Mouse (Mus musculus): ENCODE measurements around the gene Tpi1. TPM values are rescaled to one million over a fixed set of nuclear protein-coding genes. Genes with fewer than 3 reads are reported as not detected.

Gene Tpi1
- polyA plus RNA-seq, 1 experiment from 2014 or later, result 875 TPM

GRCm38 (mm10) chr6:124857840-124858530 is 43.9 kb upstream of the Tpi1 start:
- 24% methylated on average over 26 of the region's 26 CpGs for WGBS
- H3K4me1 ChIP-seq (replicated peaks; ENCODE audit: control insufficient read depth, insufficient read depth, low read length), result peaks cover 24% of the 10 kb centered on the region
- H3K4me3 ChIP-seq (ENCODE audit: low read depth, low read length), result peak overlapping the region; percentile 81
- peak overlapping the region; percentile 98 for H3K9ac ChIP-seq (ENCODE audit: low read length)
- no peaks in the 10 kb centered on the region; the same call in none of the 2 replicates for H3K27me3 ChIP-seq (ENCODE audit: control insufficient read depth, insufficient read depth, low read length)
- ATAC-seq (replicated peaks; ENCODE audit: low FRiP score) (no peak), DNase-seq (ENCODE audit: low spot score) (no peak)
- H3K36me3 ChIP-seq (ENCODE audit: control insufficient read depth, insufficient read depth, low read length), result no peaks in the 10 kb centered on the region; the same call in 1 of the 2 replicates
- H3K9me3 ChIP-seq (ENCODE audit: control insufficient read depth, low read length), result no peaks in the 10 kb centered on the region
- peak overlapping the region; percentile 90 for H3K4me2 ChIP-seq (ENCODE audit: low read depth, low read length, severe bottlenecking)
- no peak overlapping the region for H3K27ac ChIP-seq (ENCODE audit: low read depth, low read length)

- peak within 1 kb of the TSS; percentile 90 for H3K4me2 ChIP-seq (ENCODE audit: low read depth, low read length, severe bottlenecking)
- peak within 1 kb of the TSS; percentile 88 for H3K27ac ChIP-seq (ENCODE audit: low read depth, low read length)
- peak; percentile 93 for DNase-seq (ENCODE audit: low spot score)
- peak; percentile 87 for ATAC-seq (replicated peaks; ENCODE audit: low FRiP score)
- H3K27me3 ChIP-seq (ENCODE audit: control insufficient read depth, insufficient read depth, low read length), result no peaks in the 10 kb centered on the region; the same call in none of the 2 replicates
- H3K4me1 ChIP-seq (replicated peaks; ENCODE audit: control insufficient read depth, insufficient read depth, low read length), result peaks cover 23% of the 10 kb centered on the region
- H3K9ac ChIP-seq (ENCODE audit: low read length), result peak within 1 kb of the TSS; percentile 98
- under 1% methylated on average over 85 of the region's 86 CpGs for WGBS
- peak within 1 kb of the TSS; percentile 81 for H3K4me3 ChIP-seq (ENCODE audit: low read depth, low read length)
- H3K9me3 ChIP-seq (ENCODE audit: control insufficient read depth, low read length), result no peaks in the 10 kb centered on the region
- no peaks in the 10 kb centered on the region; the same call in 1 of the 2 replicates for H3K36me3 ChIP-seq (ENCODE audit: control insufficient read depth, insufficient read depth, low read length)
These were observed 43.1 kb upstream of the Tpi1 start, which contains the start of gene P3h3 for GRCm38 (mm10) chr6:124856916-124857839. P3h3 (minus strand) TSS chr6:124857752.

- Histone ChIP-seq H3K4me3 (ENCODE audit: low read depth, low read length) (peak overlapping the region; percentile 81), H3K9ac (ENCODE audit: low read length) (peak overlapping the region; percentile 98), H3K27ac (ENCODE audit: low read depth, low read length) (no peak overlapping the region), H3K4me2 (ENCODE audit: low read depth, low read length, severe bottlenecking) (peak overlapping the region; percentile 90), H3K36me3 (ENCODE audit: control insufficient read depth, insufficient read depth, low read length) (no peaks in the 10 kb centered on the region; the same call in 1 of the 2 replicates), H3K4me1 (replicated peaks; ENCODE audit: control insufficient read depth, insufficient read depth, low read length) (peaks cover 18% of the 10 kb centered on the region), H3K9me3 (ENCODE audit: control insufficient read depth, low read length) (no peaks in the 10 kb centered on the region), H3K27me3 (ENCODE audit: control insufficient read depth, insufficient read depth, low read length) (no peaks in the 10 kb centered on the region; the same call in none of the 2 replicates)
- WGBS, result 5% methylated on average over 13 of the region's 14 CpGs
- DNase-seq (ENCODE audit: low spot score), result peak; percentile 80
- peak; percentile 56 for ATAC-seq (replicated peaks; ENCODE audit: low FRiP score)
These were observed 42.2 kb upstream of the Tpi1 start for GRCm38 (mm10) chr6:124856321-124856720.

GRCm38 (mm10) chr6:124854647-124855046 is 40.6 kb upstream of the Tpi1 start:
- Histone ChIP-seq H3K27ac (ENCODE audit: low read depth, low read length) (no peak overlapping the region), H3K9me3 (ENCODE audit: control insufficient read depth, low read length) (no peaks in the 10 kb centered on the region), H3K4me3 (ENCODE audit: low read depth, low read length) (no peak overlapping the region), H3K4me1 (replicated peaks; ENCODE audit: control insufficient read depth, insufficient read depth, low read length) (peaks cover 10% of the 10 kb centered on the region; the same call in 1 of the 2 replicates), H3K36me3 (ENCODE audit: control insufficient read depth, insufficient read depth, low read length) (no peaks in the 10 kb centered on the region; the same call in 1 of the 2 replicates), H3K9ac (ENCODE audit: low read length) (no peak overlapping the region), H3K4me2 (ENCODE audit: low read depth, low read length, severe bottlenecking) (no peak overlapping the region), H3K27me3 (ENCODE audit: control insufficient read depth, insufficient read depth, low read length) (no peaks in the 10 kb centered on the region; the same call in none of the 2 replicates)
- ATAC-seq (replicated peaks; ENCODE audit: low FRiP score), result no peak
- peak; percentile 14 for DNase-seq (ENCODE audit: low spot score)
- WGBS, result 81% methylated on average over 12 of the region's 12 CpGs

- ATAC-seq (replicated peaks; ENCODE audit: low FRiP score) (no peak), DNase-seq (ENCODE audit: low spot score) (no peak)
- no peaks in the 10 kb centered on the region for H3K27me3 ChIP-seq (ENCODE audit: control insufficient read depth, insufficient read depth, low read length)
- H3K27ac ChIP-seq (ENCODE audit: low read depth, low read length), result no peak overlapping the region
- peaks cover 2% of the 10 kb centered on the region; the same call in 1 of the 2 replicates for H3K4me1 ChIP-seq (replicated peaks; ENCODE audit: control insufficient read depth, insufficient read depth, low read length)
- H3K9me3 ChIP-seq (ENCODE audit: control insufficient read depth, low read length), result no peaks in the 10 kb centered on the region
- no peak overlapping the region for H3K4me2 ChIP-seq (ENCODE audit: low read depth, low read length, severe bottlenecking)
- no peaks in the 10 kb centered on the region; the same call in 1 of the 2 replicates for H3K36me3 ChIP-seq (ENCODE audit: control insufficient read depth, insufficient read depth, low read length)
- H3K9ac ChIP-seq (ENCODE audit: low read length), result no peak overlapping the region
- H3K4me3 ChIP-seq (ENCODE audit: low read depth, low read length), result no peak overlapping the region
- 64% methylated on average over 8 of the region's 8 CpGs for WGBS
These were observed 36.4 kb upstream of the Tpi1 start for GRCm38 (mm10) chr6:124850535-124850934.

- Histone ChIP-seq H3K4me2 (ENCODE audit: low read depth, low read length, severe bottlenecking) (0 out of 2 replicates have a peak overlapping the region, but pooled peaks have one; percentile 9), H3K27me3 (ENCODE audit: control insufficient read depth, insufficient read depth, low read length) (no peaks in the 10 kb centered on the region), H3K9me3 (ENCODE audit: control insufficient read depth, low read length) (no peaks in the 10 kb centered on the region), H3K36me3 (ENCODE audit: control insufficient read depth, insufficient read depth, low read length) (no peaks in the 10 kb centered on the region), H3K27ac (ENCODE audit: low read depth, low read length) (0 out of 2 replicates have a peak overlapping the region, but pooled peaks have one; percentile 7), H3K4me3 (ENCODE audit: low read depth, low read length) (no peak overlapping the region), H3K4me1 (replicated peaks; ENCODE audit: control insufficient read depth, insufficient read depth, low read length) (peaks cover 2% of the 10 kb centered on the region; the same call in 1 of the 2 replicates), H3K9ac (ENCODE audit: low read length) (no peak overlapping the region)
- WGBS, result 10% methylated on average over 9 of the region's 9 CpGs
- peak; percentile 91 for ATAC-seq (replicated peaks; ENCODE audit: low FRiP score)
- DNase-seq (ENCODE audit: low spot score), result peak; percentile 98
These were observed 33.2 kb upstream of the Tpi1 start for GRCm38 (mm10) chr6:124847305-124847704.

- WGBS, result 23% methylated on average over 15 of the region's 15 CpGs
- Histone ChIP-seq H3K4me1 (replicated peaks; ENCODE audit: control insufficient read depth, insufficient read depth, low read length) (peaks cover 7% of the 10 kb centered on the region; the same call in 1 of the 2 replicates), H3K27me3 (ENCODE audit: control insufficient read depth, insufficient read depth, low read length) (no peaks in the 10 kb centered on the region), H3K9ac (ENCODE audit: low read length) (peak within 1 kb of the TSS; percentile 20), H3K9me3 (ENCODE audit: control insufficient read depth, low read length) (no peaks in the 10 kb centered on the region), H3K4me3 (ENCODE audit: low read depth, low read length) (no peak within 1 kb of the TSS), H3K36me3 (ENCODE audit: control insufficient read depth, insufficient read depth, low read length) (no peaks in the 10 kb centered on the region; the same call in 1 of the 2 replicates), H3K4me2 (ENCODE audit: low read depth, low read length, severe bottlenecking) (0 out of 2 replicates have a peak within 1 kb of the TSS, but pooled peaks have one; percentile 2), H3K27ac (ENCODE audit: low read depth, low read length) (no peak within 1 kb of the TSS; the same call in 1 of the 2 replicates)
- ATAC-seq (replicated peaks; ENCODE audit: low FRiP score) (peak; percentile 31), DNase-seq (ENCODE audit: low spot score) (no peak)
These were observed 26.4 kb upstream of the Tpi1 start, which contains the start of gene Gnb3 for GRCm38 (mm10) chr6:124840241-124841167. Gnb3 (minus strand) TSS chr6:124840275.
